Mouse (Mus musculus) thymus, adult 2 months (tissue): ENCODE measurements around the gene Cd2ap. TPM values are rescaled to one million over a fixed set of nuclear protein-coding genes. Genes with fewer than 3 reads are reported as not detected.

Experiments used
- DNase-seq: peaks from one replicate; pipeline ENCODE4 v3.0.0; 2021
- H3K27ac ChIP-seq: fragments of 200-500 bp; 2 replicates; pipeline ENCODE4 v1.5.1; 2012; ENCODE audit warnings: low read length, control low read depth; ENCODE audit not compliant: control insufficient read depth, insufficient read depth
- H3K27me3 ChIP-seq: fragments of 200-500 bp; 2 replicates; pipeline ENCODE4 v1.6.1; 2012; ENCODE audit warnings: mild to moderate bottlenecking, low read length, moderate library complexity, mixed read lengths; ENCODE audit not compliant: control insufficient read depth, insufficient read depth
- H3K36me3 ChIP-seq: fragments of 200-500 bp; 2 replicates; pipeline ENCODE4 v1.6.1; 2012; ENCODE audit warnings: mild to moderate bottlenecking, low read length, moderate library complexity; ENCODE audit not compliant: control insufficient read depth, insufficient read depth
- H3K4me1 ChIP-seq: fragments of 200-500 bp; replicated peaks from 2 replicates; pipeline ENCODE4 v1.6.1; 2012; ENCODE audit warnings: low read length; ENCODE audit not compliant: control insufficient read depth, insufficient read depth
- H3K4me3 ChIP-seq: fragments of 200-500 bp; 2 replicates; pipeline ENCODE4 v1.5.1; 2012; ENCODE audit warnings: mild to moderate bottlenecking, low read length, control low read depth, moderate library complexity; ENCODE audit not compliant: control insufficient read depth, insufficient read depth
- CTCF ChIP-seq: fragments of 200-500 bp; IDR thresholded peaks from 2 replicates; pipeline ENCODE4 v1.5.1; 2012; ENCODE audit warnings: mild to moderate bottlenecking, control low read depth, low read length, moderate library complexity, borderline replicate concordance; ENCODE audit not compliant: control insufficient read depth, poor library complexity, insufficient read depth; ENCODE audit errors: extremely low read depth
- POLR2A ChIP-seq: fragments of 200-500 bp; IDR thresholded peaks from 2 replicates; pipeline ENCODE4 v1.6.1; 2012; ENCODE audit warnings: mild to moderate bottlenecking, low read length, control low read depth, moderate library complexity; ENCODE audit not compliant: control insufficient read depth, poor library complexity, insufficient read depth; ENCODE audit errors: extremely low read depth
- WGBS: fragments of 180-500 bp; shearing (Covaris S2); methylation state at CpG from one replicate; pipeline ENCODE4 v1.1.7; 2018; 5-methylcytosine and 5-hydroxymethylcytosine counted together
- polyA plus RNA-seq: library from polyadenylated mRNA; depleted of rRNA; stranded (reverse); fragments of >200 nt; gene quantifications from 2 replicates; pipeline ENCODE4 v1.2.3, GENCODE M21; 2012

Gene Cd2ap
- polyA plus RNA-seq, 1 experiment: 11.2 TPM

- TF ChIP-seq POLR2A (no peak), CTCF (no peak)
- H3K36me3 ChIP-seq: no peaks in the 10 kb centered on the region
- H3K4me1 ChIP-seq: peaks cover 5% of the 10 kb centered on the region
- no peak for DNase-seq
- WGBS: 35% methylated on average over 6 of the region's 6 CpGs
- no peak overlapping the region; the same call in 1 of the 2 replicates for H3K27ac ChIP-seq
- no peak overlapping the region for H3K4me3 ChIP-seq
- H3K27me3 ChIP-seq: no peaks in the 10 kb centered on the region
Observed at GRCm38 (mm10) chr17:42875015-42875414, 1.4 kb downstream of the Cd2ap start.

GRCm38 (mm10) chr17:42870465-42870864 is 6.0 kb downstream of the Cd2ap start:
- Histone ChIP-seq H3K4me3 (no peak overlapping the region), H3K36me3 (no peaks in the 10 kb centered on the region), H3K27ac (no peak overlapping the region), H3K4me1 (0 out of 2 replicates have a peak, but pooled peaks cover under 1% of the 10 kb centered on the region), H3K27me3 (no peaks in the 10 kb centered on the region)
- DNase-seq: no peak
- TF ChIP-seq POLR2A (no peak), CTCF (no peak)

GRCm38 (mm10) chr17:42863186-42863585 is 13.3 kb downstream of the Cd2ap start:
- no peaks in the 10 kb centered on the region for H3K27me3 ChIP-seq
- TF ChIP-seq CTCF (no peak), POLR2A (no peak)
- 93% methylated on average over 3 of the region's 3 CpGs for WGBS
- H3K27ac ChIP-seq: no peak overlapping the region
- DNase-seq: no peak
- no peaks in the 10 kb centered on the region for H3K36me3 ChIP-seq
- H3K4me1 ChIP-seq: peaks cover 2% of the 10 kb centered on the region; the same call in 1 of the 2 replicates
- H3K4me3 ChIP-seq: no peak overlapping the region

GRCm38 (mm10) chr17:42860370-42860769 is 16.1 kb downstream of the Cd2ap start:
- WGBS: 42% methylated on average over 1 of the region's 1 CpGs
- H3K27ac ChIP-seq: no peak overlapping the region
- no peaks in the 10 kb centered on the region for H3K36me3 ChIP-seq
- TF ChIP-seq CTCF (no peak), POLR2A (no peak)
- H3K27me3 ChIP-seq: no peaks in the 10 kb centered on the region
- peak; percentile 42 for DNase-seq
- H3K4me1 ChIP-seq: peaks cover 2% of the 10 kb centered on the region; the same call in 1 of the 2 replicates
- no peak overlapping the region for H3K4me3 ChIP-seq

- Histone ChIP-seq H3K4me1 (peaks cover 2% of the 10 kb centered on the region; the same call in 1 of the 2 replicates), H3K36me3 (no peaks in the 10 kb centered on the region), H3K27me3 (no peaks in the 10 kb centered on the region), H3K27ac (peak overlapping the region; percentile 13; the same call in 1 of the 2 replicates), H3K4me3 (no peak overlapping the region)
- TF ChIP-seq CTCF (no peak), POLR2A (no peak)
- WGBS: 72% methylated on average over 3 of the region's 3 CpGs
- no peak for DNase-seq
Observed at GRCm38 (mm10) chr17:42857506-42857905, 19.0 kb downstream of the Cd2ap start.

GRCm38 (mm10) chr17:42847108-42847507 is 29.4 kb downstream of the Cd2ap start:
- 96% methylated on average over 2 of the region's 2 CpGs for WGBS
- Histone ChIP-seq H3K27ac (no peak overlapping the region), H3K4me3 (no peak overlapping the region), H3K36me3 (peaks cover 5% of the 10 kb centered on the region), H3K27me3 (no peaks in the 10 kb centered on the region), H3K4me1 (no peaks in the 10 kb centered on the region)
- no peak for DNase-seq
- no peak for TF ChIP-seq POLR2A
- no peak for TF ChIP-seq CTCF

- no peak overlapping the region for H3K4me3 ChIP-seq
- 91% methylated on average over 2 of the region's 2 CpGs for WGBS
- H3K36me3 ChIP-seq: peaks cover 7% of the 10 kb centered on the region; the same call in 1 of the 2 replicates
- no peaks in the 10 kb centered on the region for H3K27me3 ChIP-seq
- TF ChIP-seq POLR2A (no peak), CTCF (no peak)
- no peak overlapping the region for H3K27ac ChIP-seq
- no peaks in the 10 kb centered on the region for H3K4me1 ChIP-seq
- no peak for DNase-seq
Observed at GRCm38 (mm10) chr17:42837193-42837592, 39.3 kb downstream of the Cd2ap start.
